Mouse (Mus musculus): ENCODE results near the gene Txnrd2.

DNA sequence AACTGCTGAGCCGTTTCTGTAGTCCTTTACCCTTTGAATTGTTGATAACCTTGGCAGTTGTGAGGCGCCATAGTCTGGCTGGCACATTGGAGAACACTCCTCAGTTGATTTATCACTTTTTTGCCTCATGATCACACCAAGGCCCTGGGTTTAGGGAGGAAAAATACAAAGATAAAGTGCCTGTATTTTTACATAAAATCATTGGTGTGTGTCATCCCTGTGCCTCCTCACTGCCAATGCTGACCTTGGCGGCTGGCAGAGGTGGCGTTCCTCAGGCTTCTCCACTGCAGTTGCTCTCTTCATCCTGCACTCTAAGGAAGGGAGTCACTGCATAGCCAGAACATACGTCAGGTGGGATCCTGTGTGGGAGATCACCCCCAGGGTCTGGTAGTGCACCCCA lies 85.6 kb downstream of the Txnrd2 start:
- TF ChIP-seq HCFC1 (IDR thresholded peaks at IDR 0.05; ENCODE audit: borderline replicate concordance, insufficient read depth, low read length) (no peak), ZNF384 (IDR thresholded peaks at IDR 0.05; ENCODE audit: low read depth, low read length) (no peak), CHD2 (IDR thresholded peaks at IDR 0.05; ENCODE audit: low read depth, low read length) (no peak), MAFK (IDR thresholded peaks at IDR 0.05; ENCODE audit: insufficient read depth, low read depth, low read length) (no peak)

All from ES-E14 (cell line).